Mouse (Mus musculus) bone marrow macrophage, adult 2 months (primary cell): ENCODE data around the gene Adipor2. TPM values are rescaled to one million over a fixed set of nuclear protein-coding genes. Genes with fewer than 3 reads are reported as not detected.

Experiments used
- H3K27ac ChIP-seq: 2 replicates; pipeline ENCODE4 v1.5.1; 2012; ENCODE audit warnings: low read depth, low read length; ENCODE audit not compliant: insufficient read depth
- H3K4me1 ChIP-seq: 2 replicates; pipeline ENCODE4 v1.6.1; 2012; ENCODE audit warnings: low read length; ENCODE audit not compliant: control insufficient read depth, insufficient read depth
- H3K4me3 ChIP-seq: 2 replicates; pipeline ENCODE4 v1.5.1; 2012; ENCODE audit warnings: mild to moderate bottlenecking, low read length, moderate library complexity; ENCODE audit not compliant: insufficient read depth
- CTCF ChIP-seq: IDR thresholded peaks from 2 replicates; pipeline ENCODE4 v1.5.1; 2012; ENCODE audit warnings: low read depth, mild to moderate bottlenecking, low read length, moderate library complexity
- POLR2A ChIP-seq: IDR thresholded peaks from 2 replicates; pipeline ENCODE4 v1.6.1; 2012; ENCODE audit warnings: mild to moderate bottlenecking, low read depth, low read length, borderline replicate concordance
- polyA plus RNA-seq: library from polyadenylated mRNA; stranded (reverse); fragments of >200 nt; gene quantifications from 2 replicates; pipeline ENCODE4 v1.2.4, GENCODE M21; 2012; ENCODE audit not compliant: missing spikeins, insufficient read depth, insufficient read length

The Adipor2 gene
- polyA plus RNA-seq, 1 experiment, result 71.2 TPM

DNA sequence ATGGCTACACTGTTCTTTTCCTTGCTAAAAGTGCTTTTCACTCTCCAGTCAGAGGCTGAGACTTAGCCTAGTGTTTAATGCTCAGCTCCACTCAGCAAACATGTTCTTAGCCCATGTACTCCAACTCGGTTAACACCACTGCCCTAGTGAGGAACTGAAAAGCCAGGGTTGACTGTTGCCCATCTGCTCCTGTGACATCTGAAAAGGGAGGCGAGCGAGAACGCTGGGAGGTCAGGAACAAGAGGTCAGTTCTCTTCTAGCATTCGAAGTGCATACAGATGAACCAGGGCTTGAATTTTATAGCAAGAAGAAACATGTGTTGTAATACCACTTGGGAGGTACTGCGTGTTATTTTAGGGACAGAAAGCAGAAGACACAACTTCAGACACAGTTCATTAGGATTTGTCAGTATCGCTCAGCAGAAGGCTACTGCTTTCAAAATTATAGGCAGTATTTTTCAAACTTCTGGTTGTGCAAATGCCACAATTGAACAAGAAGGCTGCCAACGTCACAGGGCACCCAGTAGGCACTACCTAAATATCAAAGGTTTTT, 59.4 kb downstream of the Adipor2 start:
- Histone ChIP-seq H3K27ac (0 out of 2 replicates have a peak overlapping the region, but pooled peaks have one; percentile 7), H3K4me3 (no peak overlapping the region), H3K4me1 (peaks cover 22% of the 10 kb centered on the region)
- TF ChIP-seq POLR2A, result no peak
- no peak for TF ChIP-seq CTCF

DNA sequence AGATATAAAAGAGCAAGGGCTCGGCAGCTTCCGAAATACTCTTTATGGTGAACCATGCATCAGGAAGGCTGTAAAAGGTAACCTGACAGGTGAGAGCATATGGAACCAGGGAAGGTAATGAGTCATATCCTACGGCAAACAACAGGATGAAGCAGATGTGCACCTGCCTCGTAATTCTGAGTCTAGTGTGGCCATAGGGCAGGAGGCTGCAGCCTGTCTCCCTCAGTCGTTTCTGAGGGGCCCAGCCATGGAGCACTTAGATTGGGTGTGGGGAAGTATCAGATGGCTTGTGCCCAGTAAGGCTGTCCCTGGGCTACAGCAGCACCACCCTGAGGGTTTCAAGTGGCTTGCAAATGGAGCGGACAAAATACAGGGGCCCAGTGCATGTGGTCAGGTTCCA, 65.0 kb downstream of the Adipor2 start:
- Histone ChIP-seq H3K4me3 (no peak overlapping the region), H3K27ac (no peak overlapping the region), H3K4me1 (no peaks in the 10 kb centered on the region)
- TF ChIP-seq CTCF (no peak), POLR2A (no peak)

DNA sequence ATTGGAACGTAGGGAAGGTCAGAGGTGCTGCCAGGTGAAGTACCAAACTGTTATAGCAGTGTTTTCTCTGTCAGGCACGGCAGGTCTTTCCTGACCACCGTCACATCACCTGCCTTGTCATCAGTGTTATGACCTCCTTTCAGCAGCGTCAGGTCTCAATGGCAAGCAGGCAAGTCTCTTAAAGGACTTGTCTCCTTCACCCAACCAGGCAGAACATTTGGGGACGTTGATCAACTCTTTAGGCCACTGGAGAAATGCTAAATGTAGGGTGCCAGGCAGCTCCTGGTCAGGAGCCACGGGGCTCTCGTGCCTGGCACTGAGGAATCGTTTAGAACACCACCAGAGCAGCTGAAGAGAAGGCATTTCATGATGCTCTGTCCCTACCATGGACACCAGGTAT, 65.8 kb downstream of the Adipor2 start:
- Histone ChIP-seq H3K27ac (no peak overlapping the region), H3K4me3 (no peak overlapping the region), H3K4me1 (no peaks in the 10 kb centered on the region)
- TF ChIP-seq POLR2A, result no peak
- no peak for TF ChIP-seq CTCF

DNA sequence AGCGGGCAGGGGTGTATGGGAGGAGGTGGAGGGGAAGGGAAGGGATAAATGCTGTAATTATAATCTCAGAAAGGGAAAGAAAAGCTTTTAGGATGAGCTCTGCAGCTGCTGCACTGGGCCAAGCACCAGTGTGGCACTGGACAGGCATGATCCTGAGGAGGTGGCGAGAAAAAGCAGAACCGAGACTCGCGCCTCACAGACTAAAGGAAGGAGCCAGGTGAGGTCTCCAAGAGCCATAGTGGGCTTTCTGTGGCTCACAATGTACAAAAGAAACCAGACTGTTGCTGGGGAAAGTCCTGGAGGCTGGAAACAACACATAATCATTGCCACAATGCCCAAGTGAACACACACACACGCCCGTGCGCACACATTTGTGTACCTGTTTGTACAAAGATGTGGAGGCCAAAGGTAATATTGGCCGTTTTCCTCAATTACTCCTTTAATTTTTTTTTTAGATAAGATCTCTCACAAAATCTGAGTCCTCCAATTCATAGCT, 66.8 kb downstream of the Adipor2 start:
- no peak overlapping the region for H3K27ac ChIP-seq
- TF ChIP-seq CTCF (no peak), POLR2A (no peak)
- no peak overlapping the region for H3K4me3 ChIP-seq
- 0 out of 2 replicates have a peak, but pooled peaks cover 2% of the 10 kb centered on the region for H3K4me1 ChIP-seq

DNA sequence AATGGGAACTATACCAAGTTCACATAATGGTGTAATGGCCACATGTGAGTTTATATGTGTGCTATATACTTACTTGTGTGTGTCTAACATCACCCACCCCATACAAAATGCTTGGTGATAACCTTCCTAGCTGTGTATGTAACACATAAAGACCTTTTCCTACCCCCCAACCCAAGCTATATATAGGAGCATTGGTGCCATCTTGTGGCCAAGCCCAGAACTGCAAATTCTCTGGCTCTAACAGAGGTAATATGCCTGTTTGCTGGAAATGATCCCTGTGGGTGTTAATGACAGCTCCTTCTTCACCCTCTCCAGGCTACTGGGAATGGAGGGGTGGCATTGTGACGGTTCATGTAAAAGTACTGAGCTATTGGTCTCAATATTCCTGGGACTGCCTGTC, 69.3 kb downstream of the Adipor2 start:
- H3K4me3 ChIP-seq, result no peak overlapping the region
- 0 out of 2 replicates have a peak, but pooled peaks cover 2% of the 10 kb centered on the region for H3K4me1 ChIP-seq
- H3K27ac ChIP-seq, result no peak overlapping the region
- TF ChIP-seq CTCF (no peak), POLR2A (no peak)

DNA sequence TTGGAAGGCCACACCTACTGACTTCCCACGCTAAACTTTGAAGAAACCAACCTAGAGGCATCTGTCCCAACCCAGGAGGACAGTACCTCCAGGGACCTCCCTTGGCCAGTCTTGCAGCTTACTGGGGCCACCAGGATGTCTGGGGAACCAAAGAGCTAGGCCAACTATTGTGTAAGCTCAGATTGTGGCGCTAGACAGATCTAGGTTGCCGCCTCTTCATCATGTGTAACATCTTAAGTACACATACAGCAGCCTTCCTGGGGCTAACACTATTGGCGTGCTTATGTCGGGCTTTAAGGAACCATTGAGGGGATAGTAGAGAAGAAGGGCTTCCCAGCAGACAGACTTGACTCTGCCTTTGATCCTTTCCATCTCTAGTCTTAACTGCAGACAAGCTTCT, 69.7 kb downstream of the Adipor2 start:
- no peak overlapping the region for H3K27ac ChIP-seq

DNA sequence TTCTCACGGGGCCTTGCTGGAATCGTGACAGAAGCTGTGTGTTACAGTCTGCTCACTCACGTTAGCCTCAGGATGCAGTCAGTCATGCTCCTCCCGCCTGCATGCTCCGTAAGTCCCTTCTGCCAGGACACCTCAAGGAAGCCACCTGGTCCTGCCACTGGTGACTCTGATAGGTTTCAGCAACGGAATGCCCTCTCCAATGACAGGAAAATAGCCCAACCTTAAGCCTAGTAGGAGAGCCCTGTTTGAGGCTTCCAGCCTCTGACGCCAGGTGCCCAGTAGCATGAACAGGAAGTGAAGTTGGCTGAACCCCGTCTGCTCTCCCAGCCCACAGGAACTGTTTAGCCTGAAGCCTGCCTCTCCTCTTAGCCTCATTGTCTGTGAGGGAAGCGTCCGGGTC, 71.2 kb downstream of the Adipor2 start:
- Histone ChIP-seq H3K4me3 (no peak overlapping the region), H3K27ac (no peak overlapping the region)
- TF ChIP-seq CTCF (no peak), POLR2A (no peak)

More for the DNA sequence above, 69.7 kb downstream of the Adipor2 start:
- Histone ChIP-seq H3K4me1 (0 out of 2 replicates have a peak, but pooled peaks cover 2% of the 10 kb centered on the region), H3K4me3 (no peak overlapping the region)
- TF ChIP-seq POLR2A, result no peak
- no peak for TF ChIP-seq CTCF

DNA sequence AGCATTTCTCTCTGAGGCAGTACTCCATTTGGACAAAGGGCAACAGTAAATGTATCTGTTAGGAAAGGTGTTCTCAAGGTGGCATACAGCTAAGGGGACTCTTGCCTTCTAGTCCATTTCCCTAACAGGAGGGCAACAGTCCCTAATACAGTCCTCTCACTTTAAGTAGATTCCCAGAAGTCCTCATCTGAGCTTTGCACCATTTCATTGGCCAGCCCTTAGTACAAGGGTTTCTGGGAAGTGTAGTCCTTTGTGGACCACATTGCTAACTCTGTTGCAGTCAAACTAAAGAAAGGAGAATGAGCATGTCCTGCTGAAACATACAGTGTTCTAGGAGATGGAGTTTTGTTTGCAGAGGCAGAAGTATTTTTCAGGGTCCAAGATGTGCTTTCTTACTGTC, 76.1 kb downstream of the Adipor2 start:
- peaks cover 7% of the 10 kb centered on the region; the same call in 1 of the 2 replicates for H3K4me1 ChIP-seq
- H3K4me3 ChIP-seq, result no peak overlapping the region
- TF ChIP-seq CTCF (no peak), POLR2A (no peak)
- H3K27ac ChIP-seq, result no peak overlapping the region

More for the DNA sequence above, 71.2 kb downstream of the Adipor2 start:
- H3K4me1 ChIP-seq, result 0 out of 2 replicates have a peak, but pooled peaks cover 2% of the 10 kb centered on the region

DNA sequence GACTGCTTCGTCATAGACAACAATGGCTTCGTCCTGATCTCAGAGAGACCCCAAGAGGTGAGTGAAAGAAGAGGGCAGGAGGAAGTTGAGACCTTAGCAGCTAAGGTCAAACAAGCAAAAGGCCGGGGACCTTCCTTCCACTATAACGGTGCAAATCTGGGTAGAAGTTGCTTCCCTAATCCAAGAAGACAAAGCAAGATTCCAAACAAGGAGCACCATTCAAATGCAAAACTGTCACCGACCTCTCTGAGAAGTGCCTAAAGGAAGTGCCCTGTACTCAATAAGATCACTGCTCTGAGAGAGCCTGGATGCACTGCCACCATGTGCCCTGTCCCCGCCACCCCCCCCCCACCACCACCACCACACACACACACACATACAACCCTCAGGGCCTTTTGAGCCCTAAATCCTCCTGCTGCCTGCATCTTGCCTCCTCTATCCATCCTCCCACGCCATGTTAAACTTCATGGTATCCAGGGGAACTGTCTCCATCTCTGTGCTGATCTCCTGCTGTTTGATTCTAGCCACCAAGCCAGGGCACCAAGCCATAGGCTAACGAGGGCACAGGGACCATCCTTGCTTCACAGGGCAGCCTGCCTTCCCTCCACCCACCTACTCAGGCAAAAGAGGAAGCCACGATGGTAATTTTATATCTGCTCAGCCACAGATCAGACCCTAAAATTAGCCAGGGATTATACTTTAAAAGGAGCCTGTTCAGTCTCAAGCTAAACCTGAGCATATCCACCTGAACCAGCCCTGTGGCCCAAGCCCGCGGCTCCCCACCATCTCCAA, 79.2 kb downstream of the Adipor2 start:
- TF ChIP-seq CTCF, result no peak
- TF ChIP-seq POLR2A, result no peak
- Histone ChIP-seq H3K27ac (no peak overlapping the region), H3K4me3 (no peak overlapping the region), H3K4me1 (peaks cover 5% of the 10 kb centered on the region; the same call in 1 of the 2 replicates)

DNA sequence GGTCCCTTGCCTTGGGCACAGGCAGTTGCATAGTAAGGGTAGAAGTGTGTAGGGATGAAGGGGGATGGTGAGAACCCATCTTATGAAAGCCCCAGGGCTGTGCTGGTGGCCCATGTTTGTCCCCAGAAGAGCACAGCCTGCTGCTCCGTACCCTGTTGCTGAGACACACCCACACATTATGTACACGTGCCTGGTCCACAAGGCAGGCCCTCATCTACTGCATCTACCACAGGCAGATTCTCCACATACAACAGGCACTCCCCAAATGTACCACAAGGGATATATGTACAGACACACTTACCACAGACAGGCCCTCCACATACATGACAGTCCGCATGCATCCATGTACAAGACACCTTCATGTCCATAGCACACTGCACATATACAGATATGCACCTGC, 80.2 kb downstream of the Adipor2 start:
- peaks cover 5% of the 10 kb centered on the region; the same call in 1 of the 2 replicates for H3K4me1 ChIP-seq
- H3K27ac ChIP-seq, result no peak overlapping the region
- no peak for TF ChIP-seq POLR2A
- no peak for TF ChIP-seq CTCF
- H3K4me3 ChIP-seq, result no peak overlapping the region
